Mouse (Mus musculus) neural tube, embryonic 15.5 days (tissue): ENCODE results near the gene Wscd2. TPM values are rescaled to one million over a fixed set of nuclear protein-coding genes. Genes with fewer than 3 reads are reported as not detected.
"Not testable (repeated sequence)": the region's sequence is repeated elsewhere in the genome, so short reads cannot be mapped to it uniquely, and the experiment has no call there.

Experiments
- ATAC-seq: fragments of 200-750 bp; cut with Nextera tagmentation; 2 replicates; pipeline ENCODE4 v1.8.0; 2017; ENCODE audit warnings: mild to moderate bottlenecking, moderate TSS enrichment, moderate library complexity; ENCODE audit not compliant: low FRiP score
- H3K27ac ChIP-seq: fragments of 300-500 bp; sonication (generic); replicated peaks from 2 replicates; pipeline ENCODE4 v1.5.1; 2015; ENCODE audit warnings: mild to moderate bottlenecking, inconsistent platforms
- H3K27me3 ChIP-seq: fragments of 300-500 bp; sonication (generic); replicated peaks from 2 replicates; pipeline ENCODE4 v1.6.1; 2015; ENCODE audit warnings: inconsistent platforms
- H3K36me3 ChIP-seq: fragments of 300-500 bp; sonication (generic); 2 replicates; pipeline ENCODE4 v1.6.1; 2015; ENCODE audit warnings: inconsistent platforms
- H3K4me1 ChIP-seq: fragments of 300-500 bp; sonication (generic); 2 replicates; pipeline ENCODE4 v1.6.1; 2015; ENCODE audit warnings: inconsistent platforms
- H3K4me2 ChIP-seq: fragments of 300-500 bp; sonication (generic); 2 replicates; pipeline ENCODE4 v1.6.1; 2015; ENCODE audit warnings: inconsistent platforms, mild to moderate bottlenecking, moderate library complexity
- H3K4me3 ChIP-seq: fragments of 300-500 bp; sonication (generic); replicated peaks from 2 replicates; pipeline ENCODE4 v1.5.1; 2015; ENCODE audit warnings: mild to moderate bottlenecking, inconsistent platforms
- H3K9ac ChIP-seq: fragments of 300-500 bp; sonication (generic); replicated peaks from 2 replicates; pipeline ENCODE4 v1.6.1; 2015; ENCODE audit warnings: mild to moderate bottlenecking, inconsistent platforms
- H3K9me3 ChIP-seq: fragments of 300-500 bp; sonication (generic); replicated peaks from 2 replicates; pipeline ENCODE4 v1.6.1; 2016; ENCODE audit warnings: inconsistent platforms
- WGBS: fragments of 180-500 bp; shearing (Covaris S2); methylation state at CpG from one replicate; pipeline ENCODE4 v1.1.7; 2015; ENCODE audit warnings: mixed read lengths; 5-methylcytosine and 5-hydroxymethylcytosine counted together
- polyA plus RNA-seq: library from polyadenylated mRNA; unstranded; fragments of >200 nt; fragmentation: Nextera tagmentation; extraction: Ambion mirVana; gene quantifications from 2 replicates; pipeline ENCODE4 v1.2.1, GENCODE M21; 2015

The Wscd2 gene
- polyA plus RNA-seq, 1 experiment from 2014 or later, result 22.6 TPM

DNA sequence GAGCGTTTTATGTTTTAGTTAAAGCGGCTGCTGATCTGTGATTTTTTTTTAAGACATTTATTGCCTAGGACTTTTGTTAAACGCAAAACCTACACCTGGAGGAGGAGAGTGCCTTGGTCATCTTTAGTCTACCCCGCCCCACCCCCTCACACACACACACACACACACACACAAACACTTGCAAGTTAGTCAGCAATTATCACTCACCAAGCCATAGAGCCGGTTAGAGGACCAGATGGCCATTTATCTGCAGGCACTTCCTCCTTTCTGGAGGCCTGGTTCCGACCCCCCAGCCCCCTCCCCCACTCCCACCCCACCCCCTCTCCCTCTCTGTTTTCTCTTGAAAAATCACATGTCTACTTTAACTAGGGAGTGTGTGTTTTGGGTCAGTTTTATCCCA lies 94.3 kb downstream of the Wscd2 start:
- Histone ChIP-seq H3K9me3 (no peaks in the 10 kb centered on the region), H3K4me2 (no peak overlapping the region), H3K27me3 (no peaks in the 10 kb centered on the region), H3K27ac (no peak overlapping the region), H3K36me3 (no peaks in the 10 kb centered on the region), H3K4me3 (no peak overlapping the region), H3K9ac (no peak overlapping the region), H3K4me1 (peaks cover 11% of the 10 kb centered on the region)
- WGBS, result 41% methylated on average over 6 of the region's 6 CpGs
- ATAC-seq, result no peak

DNA sequence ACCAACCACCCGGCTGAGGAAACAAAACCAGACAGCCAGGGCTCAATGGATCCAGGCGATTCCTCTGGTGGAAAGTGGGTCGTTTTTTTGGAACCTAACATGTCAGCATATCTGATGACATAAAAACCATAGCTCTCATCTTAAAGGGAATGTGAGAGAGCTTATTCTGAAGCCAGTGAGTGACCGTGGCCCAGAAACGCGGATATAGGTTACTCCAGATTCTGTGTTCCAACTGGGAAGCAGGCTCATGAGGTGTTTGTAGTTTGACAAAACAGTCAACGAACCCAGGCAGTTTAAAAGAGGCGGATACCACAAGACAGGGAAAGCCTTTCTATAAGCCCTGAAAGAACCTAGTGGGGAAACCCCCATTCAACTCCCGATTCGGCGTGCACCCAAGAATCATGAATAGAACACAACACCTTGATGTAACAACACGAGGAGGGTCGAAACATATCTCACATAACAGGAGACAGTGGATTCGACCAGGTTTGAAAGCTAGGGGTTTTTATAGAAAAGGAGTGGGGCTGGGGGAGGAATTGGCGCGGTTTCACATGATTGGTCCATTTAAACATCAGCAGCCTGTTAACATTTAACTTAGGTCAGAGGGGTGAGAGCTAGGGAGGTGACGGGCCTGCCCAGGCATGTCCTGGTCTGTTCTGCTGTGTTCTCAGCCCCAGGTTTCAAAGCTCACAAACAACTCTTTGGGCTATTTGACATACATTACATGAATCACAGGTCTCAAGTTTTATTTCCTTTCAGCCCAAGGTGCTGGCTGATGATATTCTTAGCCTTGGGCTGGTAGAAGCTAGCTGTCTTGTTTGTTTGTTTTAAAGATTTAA lies 95.7 kb downstream of the Wscd2 start:
- H3K27me3 ChIP-seq, H3K9ac ChIP-seq, H3K4me2 ChIP-seq, H3K36me3 ChIP-seq, H3K4me1 ChIP-seq, ATAC-seq, H3K9me3 ChIP-seq, H3K27ac ChIP-seq, H3K4me3 ChIP-seq: not testable (repeated sequence)
- 77% methylated on average over 17 of the region's 17 CpGs for WGBS

DNA sequence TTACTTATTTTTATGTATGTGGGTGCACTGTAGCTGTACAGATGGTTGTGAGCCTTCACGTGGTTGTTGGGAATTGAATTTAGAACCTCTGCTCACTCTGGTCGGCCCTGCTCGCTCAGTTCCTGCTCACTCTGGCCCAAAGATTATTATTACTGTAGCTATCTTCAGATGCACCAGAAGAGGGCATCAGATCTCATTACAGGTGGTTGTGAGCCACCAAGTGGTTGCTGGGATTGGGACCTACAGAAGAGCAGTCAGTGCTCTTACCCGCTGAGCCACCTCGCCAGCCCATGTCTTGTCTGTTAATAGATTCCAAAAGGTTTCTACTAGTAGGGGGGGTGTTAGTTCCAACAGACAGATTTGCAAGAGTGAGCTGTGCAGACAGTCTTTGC lies 96.3 kb downstream of the Wscd2 start:
- H3K27me3 ChIP-seq, H3K4me2 ChIP-seq, H3K4me1 ChIP-seq, H3K36me3 ChIP-seq, H3K9ac ChIP-seq, H3K4me3 ChIP-seq, H3K27ac ChIP-seq, ATAC-seq, H3K9me3 ChIP-seq: not testable (repeated sequence)
- WGBS, result 53% methylated on average over 5 of the region's 5 CpGs

DNA sequence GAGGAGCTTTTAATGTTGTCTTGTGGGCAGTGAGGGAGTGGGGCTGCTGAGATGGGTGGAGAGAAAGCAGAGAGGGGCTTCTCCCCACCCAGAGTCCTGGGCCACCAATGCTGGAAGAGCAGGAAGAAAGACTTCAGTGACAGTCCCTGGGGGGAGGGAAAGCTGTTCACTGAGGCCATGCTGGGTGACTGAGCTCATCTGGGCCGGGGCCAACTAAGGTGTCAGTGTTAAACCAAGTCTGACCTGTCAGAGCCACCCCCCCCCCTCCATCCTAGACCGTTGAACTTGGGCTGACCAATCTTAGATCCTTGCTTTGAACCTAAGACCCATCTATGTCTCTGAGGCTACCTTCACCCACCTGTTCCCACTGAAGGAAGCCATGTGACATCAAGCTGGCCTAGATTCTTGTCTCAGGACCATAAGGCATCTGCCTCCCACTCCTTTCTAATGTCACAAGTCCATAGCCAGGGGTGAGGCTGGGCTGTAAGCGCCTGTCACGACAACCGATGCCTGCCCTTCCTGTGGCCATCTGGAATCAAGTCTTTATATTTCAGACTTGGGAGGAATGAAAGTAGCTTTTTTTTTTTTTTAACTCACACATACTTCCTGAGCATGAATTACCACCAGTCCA lies 100.0 kb downstream of the Wscd2 start:
- H3K4me3 ChIP-seq, result no peak overlapping the region
- no peak overlapping the region for H3K4me2 ChIP-seq
- H3K27me3 ChIP-seq, result no peaks in the 10 kb centered on the region
- no peak for ATAC-seq
- WGBS, result 75% methylated on average over 5 of the region's 5 CpGs
- H3K9me3 ChIP-seq, result no peaks in the 10 kb centered on the region
- no peaks in the 10 kb centered on the region for H3K36me3 ChIP-seq
- no peak overlapping the region for H3K27ac ChIP-seq
- peaks cover 34% of the 10 kb centered on the region for H3K4me1 ChIP-seq
- H3K9ac ChIP-seq, result no peak overlapping the region

DNA sequence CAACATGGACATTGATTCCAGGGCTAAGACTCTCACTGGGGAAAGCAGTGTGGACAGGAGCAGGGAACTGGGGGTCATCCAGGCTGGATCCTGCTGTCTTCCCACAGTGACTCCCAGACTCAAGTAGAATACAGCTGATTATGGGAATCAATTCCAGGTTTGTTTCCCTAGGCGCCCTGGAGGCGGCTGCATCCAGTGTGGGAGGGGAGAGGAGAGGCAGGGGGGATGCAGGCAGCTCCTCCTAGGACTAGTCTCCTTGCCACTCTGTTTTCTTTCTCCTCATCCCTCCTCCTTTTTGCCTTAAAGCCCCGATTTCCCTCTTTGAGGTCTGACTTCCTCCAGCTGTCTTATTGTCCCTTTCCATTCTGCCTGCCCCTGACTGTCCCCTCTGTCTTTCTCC lies 101.0 kb downstream of the Wscd2 start:
- H3K4me2 ChIP-seq, result no peak overlapping the region
- H3K27ac ChIP-seq, result peak overlapping the region; percentile 81
- H3K4me3 ChIP-seq, result no peak overlapping the region
- 2% methylated on average over 3 of the region's 3 CpGs for WGBS
- peaks cover 34% of the 10 kb centered on the region for H3K4me1 ChIP-seq
- H3K27me3 ChIP-seq, result no peaks in the 10 kb centered on the region
- H3K36me3 ChIP-seq, result no peaks in the 10 kb centered on the region
- ATAC-seq, result peak; percentile 58
- H3K9me3 ChIP-seq, result no peaks in the 10 kb centered on the region
- no peak overlapping the region for H3K9ac ChIP-seq

DNA sequence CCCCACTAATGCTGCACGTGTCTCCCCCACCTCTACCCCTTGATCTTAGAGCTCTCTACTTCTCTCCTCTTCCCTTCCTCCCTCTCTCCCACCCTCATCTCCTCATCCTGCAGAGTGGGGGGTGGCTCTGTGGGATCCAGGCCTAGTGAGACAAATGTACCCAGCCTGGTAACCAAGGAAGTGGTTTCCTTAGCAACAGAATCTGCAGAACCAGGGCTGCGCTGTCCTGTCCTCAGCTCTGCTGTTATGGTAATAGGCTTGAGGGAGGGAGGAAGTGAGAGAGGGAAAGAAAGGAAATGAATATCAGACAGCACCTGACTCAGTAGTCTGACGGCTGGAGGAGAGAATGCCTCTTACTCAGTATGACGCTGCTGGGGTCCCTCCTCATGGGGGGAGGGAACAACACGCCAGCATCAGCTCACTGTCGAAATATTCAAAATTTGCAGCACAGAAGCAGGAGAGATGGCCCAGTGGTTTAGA lies 101.7 kb downstream of the Wscd2 start:
- Histone ChIP-seq H3K9ac (0 out of 2 replicates have a peak overlapping the region, but pooled peaks have one; percentile 14), H3K4me1 (peaks cover 34% of the 10 kb centered on the region), H3K4me2 (no peak overlapping the region), H3K9me3 (no peaks in the 10 kb centered on the region), H3K27ac (peak overlapping the region; percentile 81), H3K36me3 (no peaks in the 10 kb centered on the region), H3K4me3 (no peak overlapping the region), H3K27me3 (no peaks in the 10 kb centered on the region)
- 4% methylated on average over 6 of the region's 6 CpGs for WGBS
- ATAC-seq, result peak; percentile 91

DNA sequence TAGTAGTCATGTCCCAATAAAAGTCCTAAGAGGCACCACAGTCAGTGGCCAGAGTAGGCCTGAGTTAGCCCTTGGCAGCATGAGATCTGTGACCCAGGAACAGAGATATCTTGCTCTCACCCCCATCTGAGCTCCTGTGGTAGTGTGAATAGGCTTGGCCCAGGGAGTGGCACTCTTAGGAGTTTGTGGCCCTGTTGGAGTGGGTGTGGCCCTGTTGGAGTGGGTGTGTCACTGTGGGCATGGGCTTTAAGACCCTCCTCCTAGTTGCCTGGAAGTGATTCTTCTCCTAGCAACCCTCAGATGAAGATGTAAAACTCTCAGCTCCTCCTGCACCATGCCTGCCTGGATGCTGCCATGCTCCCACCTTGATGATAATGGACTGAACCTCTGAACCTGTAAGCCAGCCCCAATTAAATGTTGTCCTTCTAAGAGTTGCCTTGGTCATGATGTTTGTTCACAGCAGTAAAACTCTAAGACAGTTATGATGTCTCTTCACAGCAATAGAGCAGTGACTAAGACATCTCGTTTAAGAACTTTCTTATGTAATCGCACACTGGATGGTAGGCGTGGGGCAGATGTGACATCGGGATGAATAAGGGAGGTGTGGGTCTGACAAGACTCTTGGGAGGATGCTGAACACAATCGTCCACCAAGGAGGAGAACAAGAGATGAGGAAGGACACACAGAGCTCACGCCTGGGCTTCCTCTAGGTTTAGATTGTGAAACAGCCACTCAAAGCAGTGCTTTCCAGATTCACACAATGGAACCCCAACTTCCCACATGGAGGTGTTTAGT lies 104.0 kb downstream of the Wscd2 start:
- Histone ChIP-seq H3K27ac (no peak overlapping the region), H3K4me1 (peaks cover 40% of the 10 kb centered on the region), H3K4me2 (no peak overlapping the region), H3K4me3 (no peak overlapping the region), H3K36me3 (no peaks in the 10 kb centered on the region), H3K9me3 (no peaks in the 10 kb centered on the region), H3K27me3 (no peaks in the 10 kb centered on the region), H3K9ac (no peak overlapping the region)
- no peak for ATAC-seq
- WGBS, result 87% methylated on average over 6 of the region's 6 CpGs

DNA sequence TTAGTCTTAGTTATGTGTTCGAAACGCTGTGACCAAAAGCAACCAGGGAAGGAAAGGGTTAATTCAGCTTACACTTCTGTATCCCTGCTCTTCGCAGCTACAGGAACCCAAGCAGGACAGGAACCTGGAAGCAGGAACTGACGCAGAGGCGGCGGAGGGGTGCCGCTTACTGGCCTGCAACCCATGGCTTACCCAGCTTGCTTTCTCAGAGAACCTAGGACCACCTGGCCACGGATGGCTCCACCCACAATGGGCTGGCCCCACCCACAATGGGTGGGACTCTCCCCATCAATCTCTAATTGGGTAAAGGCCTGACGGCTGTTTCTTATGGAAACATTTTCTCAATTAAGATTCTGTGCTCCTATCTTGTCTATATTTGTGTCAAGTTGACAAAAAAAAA lies 106.1 kb downstream of the Wscd2 start:
- H3K36me3 ChIP-seq, result no peaks in the 10 kb centered on the region
- 80% methylated on average over 9 of the region's 9 CpGs for WGBS
- H3K4me2 ChIP-seq, result no peak overlapping the region
- H3K4me1 ChIP-seq, result peaks cover 43% of the 10 kb centered on the region
- H3K4me3 ChIP-seq, result no peak overlapping the region
- ATAC-seq, result no peak
- H3K9me3 ChIP-seq, result no peaks in the 10 kb centered on the region
- H3K27me3 ChIP-seq, result no peaks in the 10 kb centered on the region
- H3K9ac ChIP-seq, result no peak overlapping the region
- H3K27ac ChIP-seq, result no peak overlapping the region

DNA sequence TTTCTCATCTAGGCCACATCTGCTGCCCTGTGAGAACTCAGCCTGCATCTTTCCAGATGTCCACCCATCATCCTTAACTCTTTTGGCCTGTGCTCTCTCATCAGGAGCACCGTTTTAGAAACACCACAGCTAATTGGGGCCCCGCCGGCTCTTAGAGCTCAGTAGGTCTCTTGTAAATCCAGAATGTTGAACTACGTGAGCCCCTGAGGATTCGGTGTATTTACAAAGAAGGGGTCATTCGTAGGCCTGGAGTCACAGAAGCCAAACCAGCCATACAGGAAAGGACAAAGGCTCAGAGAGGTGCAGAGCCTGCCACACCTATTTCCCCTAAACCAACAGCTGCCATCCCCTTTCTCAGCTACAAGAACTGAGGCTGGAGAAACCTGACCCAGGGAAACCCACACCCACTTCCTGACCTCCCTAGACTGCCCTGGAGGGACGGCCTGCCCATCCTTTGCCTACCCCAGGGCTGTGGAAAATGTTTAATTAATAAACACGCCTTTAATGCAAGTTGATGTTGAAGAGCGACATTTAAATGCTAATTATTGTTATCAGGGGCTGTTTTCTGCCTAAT lies 106.7 kb downstream of the Wscd2 start:
- 65% methylated on average over 9 of the region's 9 CpGs for WGBS
- H3K4me1 ChIP-seq, result peaks cover 40% of the 10 kb centered on the region
- no peak for ATAC-seq
- H3K9me3 ChIP-seq, result no peaks in the 10 kb centered on the region
- no peak overlapping the region for H3K27ac ChIP-seq
- no peaks in the 10 kb centered on the region for H3K27me3 ChIP-seq
- H3K4me2 ChIP-seq, result no peak overlapping the region
- no peak overlapping the region for H3K9ac ChIP-seq
- H3K36me3 ChIP-seq, result no peaks in the 10 kb centered on the region
- H3K4me3 ChIP-seq, result no peak overlapping the region

DNA sequence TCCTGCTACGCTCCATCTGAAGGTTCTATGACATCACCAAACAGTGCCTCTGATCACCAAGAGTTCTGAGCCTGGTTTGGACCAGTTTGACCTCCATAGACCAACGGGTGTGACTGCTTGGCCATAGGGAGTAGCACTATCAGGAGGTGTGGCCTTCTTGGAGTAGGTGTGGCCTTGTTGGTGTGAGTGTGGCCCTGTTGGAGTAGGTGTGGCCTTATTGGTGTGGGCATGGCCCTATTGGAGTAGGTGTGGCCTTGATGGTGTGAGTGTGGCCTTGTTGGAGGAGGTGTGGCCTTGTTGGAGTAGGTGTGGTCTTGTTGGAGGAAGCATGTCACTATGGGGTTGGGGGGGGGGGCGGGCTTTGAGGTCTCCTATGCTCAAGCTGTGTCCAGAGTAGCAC lies 110.0 kb downstream of the Wscd2 start:
- 77% methylated on average over 3 of the region's 3 CpGs for WGBS
- H3K9ac ChIP-seq, result no peak overlapping the region
- no peak overlapping the region for H3K4me3 ChIP-seq
- H3K27me3 ChIP-seq, result no peaks in the 10 kb centered on the region
- H3K36me3 ChIP-seq, result no peaks in the 10 kb centered on the region
- peaks cover 23% of the 10 kb centered on the region for H3K4me1 ChIP-seq
- H3K27ac ChIP-seq, result peak overlapping the region; percentile 69
- 0 out of 2 replicates have a peak, but pooled peaks have one; percentile 15 for ATAC-seq
- H3K4me2 ChIP-seq, result no peak overlapping the region
- H3K9me3 ChIP-seq, result no peaks in the 10 kb centered on the region

DNA sequence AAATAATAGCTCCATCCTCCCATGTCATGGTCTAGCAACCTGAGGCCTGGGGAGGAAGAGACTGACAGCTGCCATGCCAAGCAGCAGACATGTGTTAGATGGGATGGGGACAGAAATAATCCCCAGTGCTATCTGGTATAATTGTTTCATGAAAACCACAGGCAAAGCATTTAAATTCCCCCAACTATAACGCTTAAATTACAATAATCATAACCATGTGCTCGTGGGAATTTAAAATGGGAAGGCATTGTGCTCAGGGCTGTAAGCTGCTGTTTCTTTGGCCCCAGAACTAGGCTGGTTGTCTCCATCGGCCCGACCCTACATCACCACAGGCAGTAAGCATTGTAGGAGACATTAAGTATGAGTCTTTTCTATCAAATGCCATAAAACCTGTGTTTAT lies 110.7 kb downstream of the Wscd2 start:
- peaks cover 23% of the 10 kb centered on the region for H3K4me1 ChIP-seq
- H3K9me3 ChIP-seq, result no peaks in the 10 kb centered on the region
- no peaks in the 10 kb centered on the region for H3K36me3 ChIP-seq
- no peak overlapping the region for H3K9ac ChIP-seq
- H3K4me2 ChIP-seq, result no peak overlapping the region
- no peaks in the 10 kb centered on the region for H3K27me3 ChIP-seq
- peak; percentile 29; the same call in 1 of the 2 replicates for ATAC-seq
- WGBS, result 44% methylated on average over 4 of the region's 4 CpGs
- H3K4me3 ChIP-seq, result no peak overlapping the region
- peak overlapping the region; percentile 69 for H3K27ac ChIP-seq
